Mouse (Mus musculus) midbrain, embryonic 12.5 days (tissue): ENCODE measurements around the gene Dhx8. TPM values are rescaled to one million over a fixed set of nuclear protein-coding genes. Genes with fewer than 3 reads are reported as not detected.

Source experiments
- ATAC-seq: fragments of 200-750 bp; cut with Nextera tagmentation; 2 replicates; pipeline ENCODE4 v1.8.0; 2017; ENCODE audit warnings: low read depth, moderate TSS enrichment, moderate library complexity; ENCODE audit not compliant: low FRiP score
- H3K27ac ChIP-seq: fragments of 300-500 bp; sonication (generic); replicated peaks from 2 replicates; pipeline ENCODE4 v1.5.1; 2016; ENCODE audit warnings: mild to moderate bottlenecking
- H3K27me3 ChIP-seq: fragments of 300-500 bp; sonication (generic); 2 replicates; pipeline ENCODE4 v1.6.1; 2016; ENCODE audit warnings: mild to moderate bottlenecking
- H3K36me3 ChIP-seq: fragments of 300-500 bp; sonication (generic); 2 replicates; pipeline ENCODE4 v1.6.1; 2016
- H3K4me1 ChIP-seq: fragments of 300-500 bp; sonication (generic); 2 replicates; pipeline ENCODE4 v1.6.1; 2016
- H3K4me2 ChIP-seq: fragments of 300-500 bp; sonication (generic); replicated peaks from 2 replicates; pipeline ENCODE4 v1.6.1; 2016; ENCODE audit warnings: mild to moderate bottlenecking, moderate library complexity
- H3K4me3 ChIP-seq: fragments of 300-500 bp; sonication (generic); 2 replicates; pipeline ENCODE4 v1.5.1; 2016; ENCODE audit warnings: mild to moderate bottlenecking
- H3K9ac ChIP-seq: fragments of 300-500 bp; sonication (generic); replicated peaks from 2 replicates; pipeline ENCODE4 v1.6.1; 2016; ENCODE audit warnings: mild to moderate bottlenecking, moderate library complexity
- H3K9me3 ChIP-seq: fragments of 300-500 bp; sonication (generic); 2 replicates; pipeline ENCODE4 v1.6.1; 2016; ENCODE audit warnings: mild to moderate bottlenecking
- WGBS: fragments of 180-500 bp; shearing (Covaris S2); methylation state at CpG from one replicate; pipeline ENCODE4 v1.1.7; 2016; 5-methylcytosine and 5-hydroxymethylcytosine counted together
- polyA plus RNA-seq: library from polyadenylated mRNA; unstranded; fragments of >200 nt; fragmentation: Nextera tagmentation; extraction: Ambion mirVana; gene quantifications from 2 replicates; pipeline ENCODE4 v1.2.1, GENCODE M21; 2016

The Dhx8 gene
- polyA plus RNA-seq, 1 experiment from 2014 or later = 46.9 TPM

GRCm38 (mm10) chr11:101757366-101757765 is 24.6 kb downstream of the Dhx8 start:
- no peak overlapping the region for H3K9ac ChIP-seq
- no peaks in the 10 kb centered on the region for H3K4me1 ChIP-seq
- H3K27ac ChIP-seq = no peak overlapping the region
- H3K9me3 ChIP-seq = no peaks in the 10 kb centered on the region
- WGBS = 93% methylated on average over 8 of the region's 8 CpGs
- no peak for ATAC-seq
- H3K4me2 ChIP-seq = no peak overlapping the region
- peaks cover 96% of the 10 kb centered on the region for H3K36me3 ChIP-seq
- H3K4me3 ChIP-seq = no peak overlapping the region
- no peaks in the 10 kb centered on the region for H3K27me3 ChIP-seq

GRCm38 (mm10) chr11:101758431-101758830 is 25.7 kb downstream of the Dhx8 start:
- Histone ChIP-seq H3K36me3 (peaks cover 93% of the 10 kb centered on the region), H3K4me3 (no peak overlapping the region), H3K4me1 (no peaks in the 10 kb centered on the region), H3K27ac (no peak overlapping the region), H3K9ac (no peak overlapping the region), H3K9me3 (no peaks in the 10 kb centered on the region), H3K27me3 (no peaks in the 10 kb centered on the region), H3K4me2 (no peak overlapping the region)
- ATAC-seq = no peak
- WGBS = 90% methylated on average over 5 of the region's 5 CpGs

- no peak overlapping the region for H3K9ac ChIP-seq
- no peaks in the 10 kb centered on the region for H3K4me1 ChIP-seq
- peaks cover 90% of the 10 kb centered on the region for H3K36me3 ChIP-seq
- no peak overlapping the region for H3K27ac ChIP-seq
- H3K27me3 ChIP-seq = no peaks in the 10 kb centered on the region
- no peak overlapping the region for H3K4me3 ChIP-seq
- no peak for ATAC-seq
- H3K9me3 ChIP-seq = no peaks in the 10 kb centered on the region
- no peak overlapping the region for H3K4me2 ChIP-seq
- WGBS = 96% methylated on average over 3 of the region's 3 CpGs
These were observed 26.8 kb downstream of the Dhx8 start for GRCm38 (mm10) chr11:101759530-101759929.

GRCm38 (mm10) chr11:101763723-101764122 is 31.0 kb downstream of the Dhx8 start:
- H3K36me3 ChIP-seq = peaks cover 90% of the 10 kb centered on the region
- 66% methylated on average over 7 of the region's 7 CpGs for WGBS
- H3K4me2 ChIP-seq = no peak overlapping the region
- no peaks in the 10 kb centered on the region for H3K27me3 ChIP-seq
- ATAC-seq = no peak
- H3K27ac ChIP-seq = no peak overlapping the region
- no peaks in the 10 kb centered on the region for H3K9me3 ChIP-seq
- H3K4me3 ChIP-seq = no peak overlapping the region
- H3K9ac ChIP-seq = no peak overlapping the region
- H3K4me1 ChIP-seq = no peaks in the 10 kb centered on the region

GRCm38 (mm10) chr11:101764546-101764945 is 31.8 kb downstream of the Dhx8 start:
- no peaks in the 10 kb centered on the region for H3K27me3 ChIP-seq
- 95% methylated on average over 8 of the region's 8 CpGs for WGBS
- no peak overlapping the region for H3K27ac ChIP-seq
- peaks cover 82% of the 10 kb centered on the region for H3K36me3 ChIP-seq
- no peaks in the 10 kb centered on the region for H3K9me3 ChIP-seq
- H3K9ac ChIP-seq = no peak overlapping the region
- ATAC-seq = no peak
- H3K4me3 ChIP-seq = no peak overlapping the region
- H3K4me1 ChIP-seq = no peaks in the 10 kb centered on the region
- H3K4me2 ChIP-seq = no peak overlapping the region

GRCm38 (mm10) chr11:101767326-101767725 is 34.6 kb downstream of the Dhx8 start:
- Histone ChIP-seq H3K27me3 (peaks cover 26% of the 10 kb centered on the region), H3K4me1 (peaks cover 7% of the 10 kb centered on the region), H3K4me3 (no peak overlapping the region), H3K36me3 (peaks cover 57% of the 10 kb centered on the region), H3K4me2 (no peak overlapping the region), H3K9me3 (no peaks in the 10 kb centered on the region), H3K9ac (no peak overlapping the region), H3K27ac (no peak overlapping the region)
- 82% methylated on average over 5 of the region's 5 CpGs for WGBS
- no peak for ATAC-seq

- Histone ChIP-seq H3K4me1 (peaks cover 14% of the 10 kb centered on the region), H3K9me3 (no peaks in the 10 kb centered on the region), H3K27me3 (peaks cover 37% of the 10 kb centered on the region), H3K4me2 (no peak overlapping the region), H3K9ac (no peak overlapping the region), H3K27ac (no peak overlapping the region), H3K4me3 (no peak overlapping the region), H3K36me3 (peaks cover 48% of the 10 kb centered on the region)
- WGBS = 90% methylated on average over 6 of the region's 6 CpGs
- ATAC-seq = no peak
These were observed 36.0 kb downstream of the Dhx8 start for GRCm38 (mm10) chr11:101768721-101769120.

- ATAC-seq = no peak
- Histone ChIP-seq H3K9ac (no peak overlapping the region), H3K4me2 (no peak overlapping the region), H3K4me3 (no peak overlapping the region), H3K4me1 (peaks cover 14% of the 10 kb centered on the region), H3K9me3 (no peaks in the 10 kb centered on the region), H3K27ac (no peak overlapping the region), H3K27me3 (peaks cover 51% of the 10 kb centered on the region), H3K36me3 (peaks cover 33% of the 10 kb centered on the region)
- 91% methylated on average over 12 of the region's 12 CpGs for WGBS
These were observed 37.5 kb downstream of the Dhx8 start for GRCm38 (mm10) chr11:101770266-101770665.

- ATAC-seq = 0 out of 2 replicates have a peak, but pooled peaks have one; percentile 9
- H3K4me2 ChIP-seq = peak overlapping the region; percentile 33
- H3K9me3 ChIP-seq = no peaks in the 10 kb centered on the region
- H3K4me1 ChIP-seq = peaks cover 14% of the 10 kb centered on the region
- H3K27me3 ChIP-seq = peaks cover 57% of the 10 kb centered on the region
- H3K27ac ChIP-seq = no peak overlapping the region
- H3K4me3 ChIP-seq = no peak overlapping the region
- no peak overlapping the region for H3K9ac ChIP-seq
- 10% methylated on average over 5 of the region's 5 CpGs for WGBS
- H3K36me3 ChIP-seq = peaks cover 17% of the 10 kb centered on the region
These were observed 39.3 kb downstream of the Dhx8 start for GRCm38 (mm10) chr11:101772027-101772426.

- peak overlapping the region; percentile 33 for H3K4me2 ChIP-seq
- H3K36me3 ChIP-seq = peaks cover 12% of the 10 kb centered on the region
- H3K4me3 ChIP-seq = no peak overlapping the region
- no peaks in the 10 kb centered on the region for H3K9me3 ChIP-seq
- peaks cover 14% of the 10 kb centered on the region for H3K4me1 ChIP-seq
- H3K27me3 ChIP-seq = peaks cover 62% of the 10 kb centered on the region
- H3K27ac ChIP-seq = no peak overlapping the region
- under 1% methylated on average over 16 of the region's 16 CpGs for WGBS
- peak; percentile 75 for ATAC-seq
- H3K9ac ChIP-seq = no peak overlapping the region
These were observed 39.7 kb downstream of the Dhx8 start for GRCm38 (mm10) chr11:101772449-101772848.

GRCm38 (mm10) chr11:101776846-101777245 is 44.1 kb downstream of the Dhx8 start:
- Histone ChIP-seq H3K27ac (no peak overlapping the region), H3K27me3 (peaks cover 73% of the 10 kb centered on the region)
- no peak for ATAC-seq

GRCm38 (mm10) chr11:101783135-101783534 is 50.4 kb downstream of the Dhx8 start:
- Histone ChIP-seq H3K4me1 (peaks cover 21% of the 10 kb centered on the region), H3K27ac (no peak overlapping the region), H3K27me3 (peaks cover 87% of the 10 kb centered on the region), H3K4me3 (no peak overlapping the region), H3K9me3 (no peaks in the 10 kb centered on the region), H3K4me2 (no peak overlapping the region), H3K36me3 (no peaks in the 10 kb centered on the region), H3K9ac (no peak overlapping the region)
- WGBS = 78% methylated on average over 1 of the region's 1 CpGs
- no peak for ATAC-seq

More at GRCm38 (mm10) chr11:101776846-101777245, 44.1 kb downstream of the Dhx8 start:
- no peak overlapping the region for H3K9ac ChIP-seq
- WGBS = 73% methylated on average over 4 of the region's 4 CpGs
- peaks cover 12% of the 10 kb centered on the region for H3K4me1 ChIP-seq
- no peaks in the 10 kb centered on the region for H3K9me3 ChIP-seq
- no peak overlapping the region for H3K4me3 ChIP-seq
- H3K36me3 ChIP-seq = no peaks in the 10 kb centered on the region
- H3K4me2 ChIP-seq = no peak overlapping the region

- Histone ChIP-seq H3K27ac (no peak overlapping the region), H3K9me3 (no peaks in the 10 kb centered on the region), H3K27me3 (peaks cover 90% of the 10 kb centered on the region), H3K36me3 (no peaks in the 10 kb centered on the region), H3K9ac (no peak overlapping the region), H3K4me2 (peak overlapping the region; percentile 93), H3K4me1 (peaks cover 21% of the 10 kb centered on the region), H3K4me3 (peak overlapping the region; percentile 50; the same call in 1 of the 2 replicates)
- 31% methylated on average over 9 of the region's 9 CpGs for WGBS
- ATAC-seq = no peak
These were observed 50.9 kb downstream of the Dhx8 start for GRCm38 (mm10) chr11:101783584-101783983.
